Mouse (Mus musculus): ENCODE measurements around the gene Nrp1. TPM values are rescaled to one million over a fixed set of nuclear protein-coding genes. Genes with fewer than 3 reads are reported as not detected.

Nrp1 gene
- polyA plus RNA-seq, 1 experiment from 2014 or later: 82.9 TPM

- 88% methylated on average over 2 of the region's 2 CpGs for WGBS
- peak; percentile 42; the same call in 1 of the 2 replicates for ATAC-seq
- H3K27me3 ChIP-seq (replicated peaks; ENCODE audit: control insufficient read depth, insufficient read depth, low read length): no peaks in the 10 kb centered on the region
These were observed 185.9 kb downstream of the Nrp1 start for GRCm38 (mm10) chr8:128544128-128544846.

GRCm38 (mm10) chr8:128546287-128546686, 187.9 kb downstream of the Nrp1 start:
- H3K27ac ChIP-seq (ENCODE audit: low read depth, low read length): no peak overlapping the region
- no peaks in the 10 kb centered on the region for H3K27me3 ChIP-seq (replicated peaks; ENCODE audit: control insufficient read depth, insufficient read depth, low read length)
- H3K4me3 ChIP-seq (ENCODE audit: low read length): no peak overlapping the region
- no peaks in the 10 kb centered on the region for H3K4me1 ChIP-seq (ENCODE audit: control insufficient read depth, insufficient read depth, low read depth, low read length)
- WGBS: 92% methylated on average over 1 of the region's 1 CpGs
- H3K4me2 ChIP-seq (ENCODE audit: low read length): no peak overlapping the region
- ATAC-seq: no peak
- H3K9ac ChIP-seq (ENCODE audit: low read depth, low read length): no peak overlapping the region
- no peaks in the 10 kb centered on the region for H3K9me3 ChIP-seq (ENCODE audit: control insufficient read depth, low read length)
- no peaks in the 10 kb centered on the region for H3K36me3 ChIP-seq (ENCODE audit: control insufficient read depth, insufficient read depth, low read length)

More at GRCm38 (mm10) chr8:128544128-128544846, 185.9 kb downstream of the Nrp1 start:
- H3K9me3 ChIP-seq (ENCODE audit: control insufficient read depth, low read length): no peaks in the 10 kb centered on the region
- no peak overlapping the region for H3K4me3 ChIP-seq (ENCODE audit: low read length)
- no peak overlapping the region for H3K9ac ChIP-seq (ENCODE audit: low read depth, low read length)
- no peaks in the 10 kb centered on the region for H3K36me3 ChIP-seq (ENCODE audit: control insufficient read depth, insufficient read depth, low read length)
- no peak overlapping the region for H3K27ac ChIP-seq (ENCODE audit: low read depth, low read length)
- no peak overlapping the region for H3K4me2 ChIP-seq (ENCODE audit: low read length)
- no peaks in the 10 kb centered on the region for H3K4me1 ChIP-seq (ENCODE audit: control insufficient read depth, insufficient read depth, low read depth, low read length)

GRCm38 (mm10) chr8:128547361-128547760, 189.0 kb downstream of the Nrp1 start:
- Histone ChIP-seq H3K27me3 (replicated peaks; ENCODE audit: control insufficient read depth, insufficient read depth, low read length) (no peaks in the 10 kb centered on the region), H3K27ac (ENCODE audit: low read depth, low read length) (no peak overlapping the region), H3K4me1 (ENCODE audit: control insufficient read depth, insufficient read depth, low read depth, low read length) (no peaks in the 10 kb centered on the region), H3K4me2 (ENCODE audit: low read length) (no peak overlapping the region), H3K36me3 (ENCODE audit: control insufficient read depth, insufficient read depth, low read length) (no peaks in the 10 kb centered on the region), H3K4me3 (ENCODE audit: low read length) (no peak overlapping the region), H3K9me3 (ENCODE audit: control insufficient read depth, low read length) (no peaks in the 10 kb centered on the region), H3K9ac (ENCODE audit: low read depth, low read length) (no peak overlapping the region)
- WGBS: 85% methylated on average over 4 of the region's 4 CpGs
- no peak for ATAC-seq

- Histone ChIP-seq H3K4me3 (ENCODE audit: low read length) (no peak overlapping the region), H3K9ac (ENCODE audit: low read depth, low read length) (no peak overlapping the region), H3K4me1 (ENCODE audit: control insufficient read depth, insufficient read depth, low read depth, low read length) (no peaks in the 10 kb centered on the region), H3K36me3 (ENCODE audit: control insufficient read depth, insufficient read depth, low read length) (no peaks in the 10 kb centered on the region), H3K4me2 (ENCODE audit: low read length) (no peak overlapping the region), H3K9me3 (ENCODE audit: control insufficient read depth, low read length) (no peaks in the 10 kb centered on the region), H3K27ac (ENCODE audit: low read depth, low read length) (no peak overlapping the region), H3K27me3 (replicated peaks; ENCODE audit: control insufficient read depth, insufficient read depth, low read length) (no peaks in the 10 kb centered on the region)
- WGBS: 92% methylated on average over 5 of the region's 5 CpGs
- no peak for ATAC-seq
These were observed 191.3 kb downstream of the Nrp1 start for GRCm38 (mm10) chr8:128549738-128550137.

- Histone ChIP-seq H3K4me2 (ENCODE audit: low read length) (no peak overlapping the region), H3K9ac (ENCODE audit: low read depth, low read length) (no peak overlapping the region), H3K27ac (ENCODE audit: low read depth, low read length) (no peak overlapping the region), H3K9me3 (ENCODE audit: control insufficient read depth, low read length) (no peaks in the 10 kb centered on the region), H3K27me3 (replicated peaks; ENCODE audit: control insufficient read depth, insufficient read depth, low read length) (no peaks in the 10 kb centered on the region), H3K36me3 (ENCODE audit: control insufficient read depth, insufficient read depth, low read length) (no peaks in the 10 kb centered on the region), H3K4me3 (ENCODE audit: low read length) (no peak overlapping the region), H3K4me1 (ENCODE audit: control insufficient read depth, insufficient read depth, low read depth, low read length) (no peaks in the 10 kb centered on the region)
- WGBS: 45% methylated on average over 15 of the region's 15 CpGs
- peak; percentile 79; the same call in 1 of the 2 replicates for ATAC-seq
These were observed 193.2 kb downstream of the Nrp1 start for GRCm38 (mm10) chr8:128551421-128552139.

MicroRNAs encoded within 50 kb of the gene (microRNA counts, 519-probe panel; counts per million panel counts)
- microRNA mmu-miR-1903: 1,780 counts per million, percentile 19 among the panel's probes with 10 or more counts

Small RNA genes within 50 kb of the gene (microRNA-seq; reads per million reads assigned to microRNA genes)
- not detected for gene Mir1903

Measured in hindbrain, embryonic 16.5 days (tissue).